8 mouse cellular contexts compared by ENCODE assay signal in the genomic region with DNA sequence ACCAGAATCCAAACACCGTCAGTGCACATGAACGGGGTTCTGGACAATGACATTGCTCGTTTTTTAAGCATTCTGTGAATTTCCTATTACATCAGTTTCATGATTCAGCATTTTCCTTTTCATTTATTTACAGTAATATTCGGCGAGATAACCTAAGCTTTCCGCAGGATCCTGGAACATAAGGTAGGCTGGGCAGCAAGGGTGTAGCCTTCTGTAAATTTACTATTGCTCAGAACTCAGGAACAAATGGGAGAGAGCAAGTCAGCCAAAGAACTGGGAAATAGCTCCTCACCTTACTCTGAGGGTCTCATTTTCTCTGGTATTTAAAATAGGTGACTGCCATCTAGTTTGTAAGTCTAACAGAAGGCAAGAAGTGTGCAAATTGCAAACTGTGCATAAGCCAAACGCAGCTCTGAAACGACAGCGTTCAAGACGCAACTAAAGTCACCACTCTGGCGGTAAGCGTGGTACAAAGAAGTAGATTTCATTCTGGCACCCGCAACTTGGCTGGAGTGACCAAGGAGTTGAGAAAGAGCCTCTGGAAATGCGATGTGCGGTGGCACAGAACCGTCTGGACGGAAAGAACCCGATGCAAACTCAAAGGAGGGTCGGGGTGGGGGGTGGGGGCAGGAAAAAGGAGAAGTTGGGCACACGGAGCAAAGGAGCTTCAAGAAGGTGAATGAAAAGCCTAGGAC. TPM values are rescaled to one million over a fixed set of nuclear protein-coding genes. Genes with fewer than 3 reads are reported as not detected.
DNase-seq lines count a peak whose midpoint lies in the region; ATAC-seq and TF ChIP-seq lines count a peak whose summit lies in the region.

No protein-coding gene starts in this region.

- 19% methylated on average over 20 of the region's 20 CpGs for WGBS in embryonic facial prominence, embryonic 14.5 days
- 15% methylated on average over 20 of the region's 20 CpGs for WGBS in intestine, embryonic 15.5 days
- WGBS in neural tube, embryonic 14.5 days: 23% methylated on average over 20 of the region's 20 CpGs

- H3K36me3 ChIP-seq in embryonic facial prominence, embryonic 14.5 days (ENCODE audit: control insufficient read depth, insufficient read depth, low read length): no peaks in the 10 kb centered on the region
- no peaks in the 10 kb centered on the region for H3K36me3 ChIP-seq in intestine, embryonic 15.5 days
- no peaks in the 10 kb centered on the region for H3K36me3 ChIP-seq in neural tube, embryonic 14.5 days (ENCODE audit: control insufficient read depth, insufficient read depth, low read length)

- H3K9ac ChIP-seq in embryonic facial prominence, embryonic 14.5 days (ENCODE audit: low read depth, low read length): peak overlapping the region; percentile 67
- H3K9ac ChIP-seq in intestine, embryonic 15.5 days: peak overlapping the region; percentile 74
- peak overlapping the region; percentile 72 for H3K9ac ChIP-seq in neural tube, embryonic 14.5 days (replicated peaks; ENCODE audit: low read depth, low read length)

- peak overlapping the region; percentile 86 for H3K4me3 ChIP-seq in left cerebral cortex, adult 2 months
- H3K4me3 ChIP-seq in embryonic facial prominence, embryonic 14.5 days (ENCODE audit: low read depth, low read length): peak overlapping the region; percentile 62
- peak overlapping the region; percentile 64 for H3K4me3 ChIP-seq in intestine, embryonic 15.5 days (replicated peaks)
- peak overlapping the region; percentile 65 for H3K4me3 ChIP-seq in neural tube, embryonic 14.5 days (ENCODE audit: low read depth, low read length)

- H3K27ac ChIP-seq in left cerebral cortex, adult 2 months: peak overlapping the region; percentile 90
- H3K27ac ChIP-seq in embryonic facial prominence, embryonic 14.5 days (replicated peaks; ENCODE audit: low read depth, low read length): no peak overlapping the region
- H3K27ac ChIP-seq in intestine, embryonic 15.5 days: no peak overlapping the region
- H3K27ac ChIP-seq in neural tube, embryonic 14.5 days (ENCODE audit: low read depth, low read length): no peak overlapping the region

- peaks cover 44% of the 10 kb centered on the region for H3K27me3 ChIP-seq in embryonic facial prominence, embryonic 14.5 days (replicated peaks; ENCODE audit: control insufficient read depth, insufficient read depth, low read length)
- peaks cover 2% of the 10 kb centered on the region; the same call in 1 of the 2 replicates for H3K27me3 ChIP-seq in intestine, embryonic 15.5 days (replicated peaks)
- no peaks in the 10 kb centered on the region; the same call in 1 of the 2 replicates for H3K27me3 ChIP-seq in neural tube, embryonic 14.5 days (ENCODE audit: control insufficient read depth, insufficient read depth, low read length)

- ATAC-seq in embryonic facial prominence, embryonic 14.5 days (ENCODE audit: low read depth): no peak
- ATAC-seq in intestine, embryonic 15.5 days: no peak
- ATAC-seq in neural tube, embryonic 14.5 days (ENCODE audit: low read depth): no peak

- H3K9me3 ChIP-seq in embryonic facial prominence, embryonic 14.5 days (ENCODE audit: control insufficient read depth, low read length): no peaks in the 10 kb centered on the region
- H3K9me3 ChIP-seq in intestine, embryonic 15.5 days: no peaks in the 10 kb centered on the region
- no peaks in the 10 kb centered on the region for H3K9me3 ChIP-seq in neural tube, embryonic 14.5 days (ENCODE audit: control insufficient read depth, low read length)

- no peak for DNase-seq in left cerebral cortex, adult 2 months (ENCODE audit: extremely low spot score in 1 of 2, low spot score in 2 of 2)
- no peak for DNase-seq in left cerebral cortex, postnatal 4 days
- DNase-seq in embryonic facial prominence, embryonic 14.5 days (ENCODE audit: low spot score): no peak
- DNase-seq in thymus, postnatal 25 days: no peak
- no peak for DNase-seq in right cerebral cortex, postnatal 14 days
- DNase-seq in spleen, postnatal 14 days (ENCODE audit: low spot score in 2 of 2): no peak

- no peak for TF ChIP-seq CTCF in left cerebral cortex, adult 2 months (IDR thresholded peaks at IDR 0.05)

- intact Hi-C loops in left cerebral cortex, adult 2 months (cut with DNase I): loop anchor here (2.0 to 5.0 kb wide), 2 partner anchors 55 kb away; a partner anchor contains a TSS
- intact Hi-C loops in left cerebral cortex, postnatal 4 days (cut with DNase I): no loop called here

- no peaks in the 10 kb centered on the region for H3K4me1 ChIP-seq in embryonic facial prominence, embryonic 14.5 days (ENCODE audit: control insufficient read depth, insufficient read depth, low read length)
- peaks cover 14% of the 10 kb centered on the region; the same call in 1 of the 2 replicates for H3K4me1 ChIP-seq in intestine, embryonic 15.5 days (replicated peaks)
- H3K4me1 ChIP-seq in neural tube, embryonic 14.5 days (ENCODE audit: control insufficient read depth, insufficient read depth, low read length): no peaks in the 10 kb centered on the region

- peak overlapping the region; percentile 99 for H3K4me2 ChIP-seq in embryonic facial prominence, embryonic 14.5 days (ENCODE audit: low read depth, low read length)
- H3K4me2 ChIP-seq in intestine, embryonic 15.5 days (replicated peaks): peak overlapping the region; percentile 94
- peak overlapping the region; percentile 98 for H3K4me2 ChIP-seq in neural tube, embryonic 14.5 days (ENCODE audit: low read depth, low read length)

RNA-seq across cellular contexts. Expression of a gene that starts 1.5 kb away (rescaled TPM):
- total RNA-seq in left cerebral cortex, adult 2 months (2021): 10 to 100 TPM; 66.6 to 70.5 TPM
- total RNA-seq in left cerebral cortex, postnatal 4 days (2021): 10 to 100 TPM; 51.9 to 60.8 TPM
- polyA plus RNA-seq in embryonic facial prominence, embryonic 14.5 days (2014; fragmentation: Nextera tagmentation; extraction: Ambion mirVana): 5.9 and 6.9 TPM in 2 replicates
- polyA plus RNA-seq in intestine, embryonic 15.5 days (2015; fragmentation: Nextera tagmentation; extraction: Ambion mirVana): 12.2 and 13.9 TPM in 2 replicates
- polyA plus RNA-seq in neural tube, embryonic 14.5 days (2014; fragmentation: Nextera tagmentation; extraction: Ambion mirVana): 6.5 and 6.8 TPM in 2 replicates

RNA-seq across cellular contexts. Expression of a gene that starts 54.6 kb away (rescaled TPM):
- total RNA-seq in left cerebral cortex, adult 2 months (2021): 10 to 100 TPM; 36.4 to 39.7 TPM
- 10 to 100 TPM; 25.7 to 27.6 TPM for total RNA-seq in left cerebral cortex, postnatal 4 days (2021)
- 96.7 and 104 TPM in 2 replicates for polyA plus RNA-seq in embryonic facial prominence, embryonic 14.5 days (2014; fragmentation: Nextera tagmentation; extraction: Ambion mirVana)
- 98.8 and 117 TPM in 2 replicates for polyA plus RNA-seq in intestine, embryonic 15.5 days (2015; fragmentation: Nextera tagmentation; extraction: Ambion mirVana)
- polyA plus RNA-seq in neural tube, embryonic 14.5 days (2014; fragmentation: Nextera tagmentation; extraction: Ambion mirVana): 84.6 and 93.4 TPM in 2 replicates
